Mouse (Mus musculus) frontal cortex, postnatal 10 days (tissue): ENCODE measurements at regions not wholly inside any gene's neighbourhood (a gene's known extent, or its start where the extent isn't known, plus 50 kb on each side); places are given as distances from the start of the nearest gene placed in this dataset.
"Not testable (repeated sequence)": the region's sequence is repeated elsewhere in the genome, so short reads cannot be mapped to it uniquely, and the experiment has no call there.

ENCODE experiments used
- DNase-seq, 2 experiments: peaks; one replicate each; pipeline ENCODE4 v3.0.0; 2022; ENCODE audit warnings: low spot score in 2 of 2, mixed read lengths in 1 of 2

DNA sequence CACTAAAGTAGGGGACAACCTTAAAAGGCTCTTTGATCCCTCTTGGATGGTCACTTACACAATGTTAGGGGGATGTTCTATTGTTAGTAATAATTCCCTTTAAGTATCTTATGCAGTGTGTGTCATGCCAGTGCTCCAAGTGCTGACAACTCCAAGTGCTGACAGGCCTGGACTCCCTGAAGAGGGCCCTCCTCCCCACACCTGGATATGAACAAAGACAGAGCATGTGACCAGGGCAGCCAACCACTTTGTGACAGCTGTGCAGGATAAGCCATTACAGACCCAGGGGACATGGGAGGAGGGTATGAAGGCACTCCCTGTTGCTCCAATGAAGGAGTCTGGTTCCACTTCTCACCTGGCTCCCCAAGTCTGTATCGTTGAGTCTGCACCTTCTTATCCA, 224.7 kb downstream of the Adamts15 start:
- no peak for DNase-seq

DNA sequence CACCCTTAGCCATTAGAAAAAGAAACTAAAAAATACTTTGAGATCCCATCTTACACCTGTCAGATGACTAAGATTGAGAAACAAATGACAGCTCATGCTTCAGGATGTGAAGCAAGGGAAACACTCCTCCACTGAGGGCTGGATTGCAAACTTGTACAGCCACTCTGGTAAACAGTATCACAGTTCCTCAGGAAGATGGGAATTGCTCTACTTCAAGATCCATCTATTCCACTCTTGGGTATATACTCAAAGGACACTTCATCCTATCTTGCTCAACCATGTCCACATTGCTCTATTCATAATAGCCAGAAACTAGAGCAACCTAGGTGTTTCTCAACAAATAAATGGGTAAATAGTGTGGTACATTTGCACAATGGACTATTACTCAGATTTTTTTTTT, 241.2 kb downstream of the Snx19 start:
- no peak for DNase-seq

DNA sequence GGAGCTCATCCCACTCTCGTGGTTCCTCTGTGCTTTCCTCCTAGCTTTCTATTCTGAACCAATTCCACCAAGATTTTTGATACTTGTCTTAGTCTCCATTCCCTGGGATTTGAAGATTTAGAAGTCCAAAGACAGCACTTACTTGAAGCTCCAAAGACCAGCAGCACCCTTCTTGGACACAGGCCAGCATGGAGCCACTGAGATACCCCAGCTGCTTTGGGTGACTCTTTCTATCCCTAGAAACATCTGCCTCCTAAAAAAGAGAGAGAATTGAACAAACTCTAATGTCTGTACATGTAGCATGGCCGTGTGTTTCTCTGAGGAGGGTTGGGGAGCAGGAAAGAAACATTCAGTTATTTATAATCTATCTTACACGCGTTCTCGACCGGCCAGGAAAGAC, 235.5 kb downstream of the Snx19 start:
- no peak for DNase-seq

- no peak for DNase-seq
Measured at GRCm38 (mm10) chr9:30653961-30654360, 227.1 kb downstream of the Snx19 start.

DNA sequence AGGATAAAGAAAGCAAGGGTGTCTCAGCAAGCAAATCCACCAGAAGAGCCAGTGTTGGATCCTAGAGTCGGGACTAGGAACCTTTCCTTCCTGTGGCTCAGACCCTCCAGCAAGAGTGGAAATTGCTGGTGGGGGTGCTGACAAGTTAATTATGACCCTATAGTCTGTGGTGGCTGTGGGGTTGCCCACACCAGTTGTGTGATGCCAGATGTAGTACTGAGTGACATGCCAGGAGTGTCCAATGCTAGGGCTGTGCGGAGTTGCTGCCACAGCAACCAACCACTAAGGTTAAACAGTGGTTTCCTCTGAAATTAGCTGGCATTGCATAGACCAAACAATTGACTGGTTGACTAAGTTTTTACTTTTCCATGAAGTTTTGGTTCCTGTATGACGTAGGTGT, 226.3 kb downstream of the Snx19 start:
- no peak for DNase-seq

DNA sequence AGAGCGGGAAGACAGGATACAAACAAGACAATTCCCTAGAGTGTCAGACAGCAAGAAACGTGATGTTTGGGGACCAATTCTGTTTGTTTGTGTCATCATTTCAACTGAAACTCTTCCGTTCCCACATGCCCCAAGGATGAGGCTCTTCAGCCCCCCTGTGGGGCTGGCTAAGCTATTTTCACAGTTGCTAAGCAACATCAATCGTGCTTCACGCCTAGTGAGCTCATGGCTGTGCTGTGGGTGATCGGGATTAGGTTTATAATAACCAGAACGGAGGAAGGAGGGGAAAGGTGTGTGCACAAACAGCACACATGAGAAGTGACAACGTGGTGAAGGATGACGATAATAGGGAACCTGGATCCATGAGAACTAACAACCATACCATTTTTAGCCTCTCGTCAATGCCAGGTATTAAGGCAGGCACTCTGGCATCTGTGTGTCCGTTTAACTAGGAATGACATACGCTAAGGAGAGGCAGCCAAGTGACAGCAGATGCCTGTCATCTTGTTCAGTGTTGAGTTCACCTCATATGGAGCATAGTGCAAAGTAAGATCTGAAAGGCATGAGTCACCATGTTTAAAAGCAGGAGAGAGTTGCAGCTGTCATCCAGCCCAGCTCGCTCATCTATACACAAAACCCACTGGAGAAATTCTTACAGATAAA, 222.6 kb downstream of the Snx19 start:
- DNase-seq = peak in 1 of 2 experiments; percentile 35

GRCm38 (mm10) chr9:30633741-30634470, 207.0 kb downstream of the Snx19 start:
- DNase-seq = no peak

- DNase-seq = peak in 1 of 2 experiments; percentile 12
Measured at GRCm38 (mm10) chr9:30632164-30633146, 205.5 kb downstream of the Snx19 start.

- DNase-seq = no peak
Measured at GRCm38 (mm10) chr9:30625635-30626034, 198.7 kb downstream of the Snx19 start.

DNA sequence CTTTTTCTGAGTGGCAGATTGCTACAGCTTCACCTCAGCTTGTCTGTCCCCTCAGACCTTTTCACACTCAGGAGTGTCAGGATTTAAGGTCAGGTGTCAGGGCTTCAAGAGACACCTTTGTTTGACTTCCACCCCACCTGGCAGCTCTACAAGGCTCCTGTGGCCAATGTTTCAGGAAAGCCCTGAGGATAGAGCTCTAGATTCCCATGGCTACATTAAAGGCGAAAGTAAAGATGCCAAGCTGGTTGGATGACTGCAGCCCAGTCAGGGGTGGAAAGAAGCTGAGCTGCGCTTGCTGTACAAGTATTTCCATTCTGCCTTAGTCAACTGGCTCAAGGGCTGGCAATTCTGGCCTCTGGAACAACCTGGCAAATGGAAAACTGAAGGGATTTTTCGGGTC, 198.2 kb downstream of the Snx19 start:
- no peak for DNase-seq

DNA sequence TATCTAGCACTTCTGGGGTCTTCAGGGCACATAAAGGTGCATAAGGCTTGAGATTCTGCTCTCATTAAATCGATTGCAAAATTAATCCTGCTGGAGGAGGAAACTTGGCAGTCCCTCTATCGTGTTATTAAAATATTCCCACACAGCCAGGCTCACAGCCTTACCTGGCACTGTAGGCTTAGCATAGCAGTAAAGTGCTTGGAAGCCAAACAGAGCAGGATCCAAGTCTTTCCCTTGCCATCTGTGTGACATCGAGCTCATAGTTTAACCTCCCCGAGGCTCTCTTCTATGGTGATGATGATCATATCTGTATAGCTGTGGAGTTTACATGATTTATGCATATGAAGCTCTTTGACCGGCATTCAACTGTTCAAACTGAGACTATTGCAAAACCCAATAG, 197.6 kb downstream of the Snx19 start:
- DNase-seq = no peak

GRCm38 (mm10) chr9:30619325-30619724, 192.4 kb downstream of the Snx19 start:
- no peak for DNase-seq

DNA sequence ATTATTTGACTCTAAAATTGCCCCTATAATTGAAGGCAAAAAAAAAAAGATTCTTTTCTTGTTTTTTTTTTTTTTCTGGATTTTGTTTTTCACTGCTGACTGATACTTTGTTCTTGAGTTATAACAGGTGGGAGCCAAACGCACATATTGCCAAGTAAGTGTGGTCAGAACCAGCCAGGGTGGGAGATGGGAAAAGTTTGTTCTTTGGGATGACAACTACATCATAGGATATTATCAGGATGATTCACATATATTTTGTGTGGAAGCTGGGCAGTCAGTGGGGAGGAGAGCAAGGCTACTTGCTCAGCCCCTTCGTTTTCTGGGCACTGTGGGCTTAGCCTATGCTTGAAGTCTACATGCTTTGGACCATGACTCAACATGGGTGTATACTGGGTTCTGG, 191.3 kb downstream of the Snx19 start:
- DNase-seq = no peak

- no peak for DNase-seq
Measured at GRCm38 (mm10) chr9:30613715-30614114, 186.8 kb downstream of the Snx19 start.

DNA sequence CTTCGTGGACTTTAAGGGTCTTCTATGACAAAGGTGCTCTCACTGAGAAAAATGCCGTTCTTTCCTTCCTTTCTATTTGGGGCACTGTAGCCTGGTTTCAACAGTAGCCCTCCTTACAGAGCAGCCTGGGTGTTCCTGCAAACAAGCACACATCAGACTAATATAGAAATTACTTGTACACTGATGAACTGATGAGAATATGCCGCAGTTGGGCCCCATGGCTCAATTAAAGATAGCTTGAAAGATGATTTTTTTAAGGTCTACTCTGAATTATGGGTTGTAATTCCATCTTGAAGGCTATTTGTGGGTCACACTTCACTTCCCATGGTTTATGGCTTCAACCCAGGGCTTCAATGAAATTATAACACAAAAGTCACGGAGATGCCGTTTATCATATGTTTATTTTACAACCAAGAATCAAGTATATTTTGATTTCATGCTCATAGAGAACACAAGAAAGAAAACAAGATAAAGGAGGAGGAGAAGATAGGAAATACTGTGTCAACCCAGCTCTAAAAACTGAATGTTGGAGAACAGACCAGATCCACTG, 186.2 kb downstream of the Snx19 start:
- no peak for DNase-seq

- no peak for DNase-seq
Measured at GRCm38 (mm10) chr9:30610328-30610727, 183.4 kb downstream of the Snx19 start.

GRCm38 (mm10) chr9:30599756-30600155, 172.8 kb downstream of the Snx19 start:
- no peak for DNase-seq

DNA sequence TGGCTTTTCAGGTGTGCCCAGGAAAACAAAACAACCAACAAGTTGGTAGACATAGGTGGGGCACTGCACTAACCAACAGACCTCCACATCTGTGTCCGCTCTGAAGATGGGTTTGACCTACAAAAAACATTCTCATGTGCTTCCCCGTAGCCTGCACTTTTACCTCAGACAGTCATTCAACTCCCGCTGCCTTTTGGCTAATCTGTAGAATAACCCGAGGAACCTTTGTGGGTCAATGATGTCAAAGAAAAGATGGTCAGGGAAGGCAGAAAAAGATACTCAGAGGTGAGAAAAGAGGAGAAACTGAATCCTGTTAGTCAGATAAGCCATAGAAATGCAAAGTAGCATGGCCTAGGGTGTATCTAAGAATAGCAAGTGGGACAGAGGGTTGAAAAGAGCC, 170.8 kb downstream of the Snx19 start:
- no peak for DNase-seq

DNA sequence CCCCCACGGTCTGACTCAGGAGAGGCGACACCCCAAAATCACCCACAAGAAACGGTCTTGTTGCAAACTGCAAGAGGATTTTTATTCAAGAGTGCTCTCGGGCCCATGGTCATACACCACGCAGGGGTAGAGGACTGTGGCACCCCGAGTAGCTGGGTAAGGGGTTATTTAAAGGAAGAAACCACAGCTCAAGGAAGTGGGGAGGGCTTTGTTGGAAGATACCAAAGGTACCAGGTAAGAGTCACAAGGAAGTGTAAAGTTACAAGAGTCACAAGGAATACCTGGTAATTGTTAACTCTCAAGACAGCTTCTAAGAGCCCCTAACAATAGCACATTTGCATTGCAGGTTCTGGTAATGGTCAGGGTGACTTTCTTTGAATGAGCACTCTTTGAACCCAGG, 170.2 kb downstream of the Snx19 start:
- DNase-seq = not testable (repeated sequence)

- no peak for DNase-seq
Measured at GRCm38 (mm10) chr9:30592601-30593000, 165.7 kb downstream of the Snx19 start.

- DNase-seq = no peak
Measured at GRCm38 (mm10) chr9:30591246-30591645, 164.3 kb downstream of the Snx19 start.

GRCm38 (mm10) chr9:30590661-30591179, 163.8 kb downstream of the Snx19 start:
- DNase-seq = peak; percentile 10 to 44
